Mouse (Mus musculus) heart, adult 8-10 months (tissue): ENCODE measurements around the gene Mrtfa. TPM values are rescaled to one million over a fixed set of nuclear protein-coding genes. Genes with fewer than 3 reads are reported as not detected.

ENCODE experiments used
- DNase-seq: peaks from one replicate; pipeline ENCODE4 v3.0.0; 2022; ENCODE audit warnings: low spot score
- total RNA-seq, 4 experiments: library from RNA; stranded (reverse); gene quantifications; 2 replicates each; pipeline ENCODE4 v1.2.4; 2022

The Mrtfa gene
- total RNA-seq, 4 experiments from 2014 or later, result 5.4 to 7.4 (median 6.7) TPM

DNA sequence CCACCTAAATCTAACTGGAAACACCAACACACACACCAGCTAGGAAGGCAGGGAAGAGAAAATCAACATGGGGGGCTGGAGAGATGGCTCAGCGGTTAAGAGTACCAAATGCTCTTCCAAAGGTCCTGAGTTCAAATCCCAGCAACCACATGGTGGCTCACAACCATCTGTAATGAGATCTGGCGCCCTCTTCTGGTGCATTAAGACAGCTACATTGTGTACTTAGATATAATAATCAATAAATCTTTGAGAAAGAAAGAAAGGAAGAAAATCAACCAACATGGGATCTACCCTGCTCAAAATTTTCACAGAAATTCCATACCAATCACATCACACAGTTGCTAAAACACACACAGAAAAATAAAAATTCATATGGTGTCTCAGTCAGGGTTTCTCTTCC lies 34.1 kb downstream of the Mrtfa start:
- DNase-seq, result no peak

DNA sequence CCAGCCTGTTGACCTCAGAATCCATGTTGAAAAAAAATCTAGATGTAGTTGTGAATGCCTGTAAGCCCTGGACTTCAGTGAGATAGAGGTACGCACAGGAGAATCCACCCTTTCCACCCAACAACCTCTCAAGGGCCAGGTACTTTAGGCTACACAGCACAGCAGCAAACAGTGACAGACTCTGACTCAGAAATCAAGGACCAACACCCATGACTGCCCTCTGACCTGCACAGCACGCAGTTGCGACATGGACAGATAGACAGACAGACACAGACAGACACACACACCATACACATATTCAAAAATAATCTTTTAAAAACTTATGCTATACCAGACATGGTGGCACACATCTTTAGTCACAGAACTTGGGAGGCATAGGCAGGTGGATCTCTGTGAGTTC lies 34.7 kb downstream of the Mrtfa start:
- no peak for DNase-seq

DNA sequence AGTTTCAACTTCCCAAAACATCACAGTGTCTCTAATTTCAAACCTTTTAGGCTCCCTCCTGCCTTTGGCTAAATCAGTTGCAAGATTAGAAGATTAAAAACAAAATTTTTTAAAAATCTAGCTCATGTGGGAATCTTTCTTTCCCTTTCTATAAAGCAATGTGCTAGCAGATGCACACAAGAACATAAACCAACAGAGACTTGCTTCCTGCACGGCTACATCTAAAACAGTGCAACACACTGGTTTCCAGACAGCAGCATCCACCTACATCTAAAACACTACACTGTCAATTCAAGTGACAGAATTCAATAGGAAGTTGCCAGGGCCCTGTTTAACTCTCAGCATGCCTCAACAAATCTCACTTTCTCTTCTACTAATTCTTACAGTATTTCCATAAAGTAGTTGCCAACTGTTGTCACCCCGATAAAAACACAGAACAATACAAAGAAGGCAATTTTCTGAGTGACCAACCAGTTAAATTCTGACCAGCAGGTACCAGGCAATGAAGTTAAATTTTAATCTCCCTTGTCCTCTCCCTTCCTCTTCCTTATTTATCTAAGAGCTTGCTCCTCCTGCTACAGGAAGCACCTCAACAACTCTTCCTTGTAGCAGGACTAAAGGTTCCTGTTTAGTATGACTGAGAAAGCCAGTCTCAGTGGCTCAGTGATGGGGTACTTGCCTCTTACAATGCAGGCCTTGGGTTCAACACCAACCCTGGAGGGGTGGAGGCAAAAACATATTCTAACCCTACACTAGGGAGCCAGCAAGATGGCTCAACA lies 35.5 kb downstream of the Mrtfa start:
- no peak for DNase-seq

DNA sequence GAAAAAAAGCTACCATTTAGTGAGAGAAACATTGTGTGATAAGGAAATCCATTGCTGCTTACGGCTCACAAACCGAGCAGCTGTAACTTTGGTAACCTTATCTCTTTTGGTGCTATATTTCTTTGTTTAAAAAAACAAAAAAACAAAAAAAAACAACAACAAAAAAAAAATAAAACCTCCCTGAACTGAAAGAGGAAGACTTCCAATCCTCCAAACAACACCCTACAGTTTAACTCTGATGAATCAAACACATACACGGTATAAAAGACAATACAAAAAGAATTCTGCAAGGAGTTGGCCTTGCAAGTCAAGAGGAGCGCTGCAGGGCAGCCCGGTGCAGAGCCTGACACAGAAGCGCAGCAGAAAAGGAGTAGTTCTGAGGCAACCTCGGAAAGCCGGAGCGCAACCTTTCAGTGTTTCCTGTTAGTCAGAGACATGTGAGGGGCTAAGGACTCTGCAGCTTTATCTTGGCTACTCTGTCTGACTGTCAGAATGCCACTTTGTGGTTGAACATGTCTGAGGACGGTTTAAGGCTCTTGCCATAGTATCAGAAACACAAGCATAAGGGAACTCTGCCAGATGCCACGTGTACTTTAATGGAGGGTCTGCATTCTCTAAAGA lies 48.5 kb downstream of the Mrtfa start:
- no peak for DNase-seq

DNA sequence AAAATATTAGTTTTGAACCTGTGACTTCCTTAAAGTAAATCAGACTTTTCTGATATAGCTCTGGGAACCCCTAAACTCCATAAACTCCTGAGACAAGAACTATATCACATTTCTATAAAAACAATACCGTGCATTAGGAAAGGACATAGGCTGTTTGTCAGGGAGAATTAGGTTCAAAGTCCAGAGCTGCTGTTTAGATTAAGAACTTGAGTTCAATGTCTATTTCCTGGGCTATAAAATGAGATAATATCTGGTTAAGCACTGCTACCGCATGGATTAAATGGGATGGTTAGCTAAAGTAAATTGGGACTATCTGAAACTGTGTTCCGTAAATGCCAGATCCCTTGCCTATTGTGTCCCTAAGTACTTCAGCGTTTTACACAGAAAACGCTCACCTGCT lies 50.6 kb downstream of the Mrtfa start:
- no peak for DNase-seq

DNA sequence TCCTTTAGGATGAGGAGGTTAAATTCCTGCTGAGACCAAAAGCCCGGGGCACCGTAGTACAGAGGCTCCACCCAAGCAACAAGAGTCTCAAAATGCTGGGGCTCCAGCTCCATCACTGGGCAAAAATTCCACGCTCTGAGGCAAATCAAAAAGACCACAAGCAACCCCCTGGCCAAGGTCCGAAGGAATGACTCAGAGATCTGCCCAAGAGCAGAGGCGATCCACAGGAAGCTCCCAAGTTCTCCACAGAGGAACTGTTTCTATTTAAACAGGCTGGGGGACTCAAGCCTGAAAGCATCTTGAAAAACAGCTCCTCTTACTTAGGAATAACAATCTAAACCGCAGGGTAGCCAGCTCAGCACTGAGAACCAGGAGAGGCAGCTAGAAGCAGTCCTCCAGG lies 53.3 kb downstream of the Mrtfa start:
- peak; percentile 26 for DNase-seq

DNA sequence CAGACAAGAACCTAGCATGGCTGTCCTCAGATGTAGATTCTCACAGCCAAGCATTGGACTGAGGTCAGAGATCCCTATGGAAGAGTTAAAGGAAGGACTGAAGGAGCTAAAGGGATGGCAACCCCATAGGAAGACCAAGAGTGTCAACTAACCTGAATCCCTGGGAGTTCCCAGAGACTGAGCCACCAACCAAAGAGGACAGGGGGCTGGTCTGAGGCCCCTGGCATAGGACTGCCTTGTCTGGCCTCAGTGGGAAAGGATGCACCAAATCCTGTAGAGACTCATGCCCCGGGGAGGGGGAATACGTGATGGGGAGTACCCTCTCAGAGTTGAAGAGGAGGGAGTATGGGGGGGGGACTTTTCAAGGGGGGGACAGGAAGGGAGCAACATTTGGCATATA lies 56.8 kb downstream of the Mrtfa start:
- DNase-seq, result no peak

DNA sequence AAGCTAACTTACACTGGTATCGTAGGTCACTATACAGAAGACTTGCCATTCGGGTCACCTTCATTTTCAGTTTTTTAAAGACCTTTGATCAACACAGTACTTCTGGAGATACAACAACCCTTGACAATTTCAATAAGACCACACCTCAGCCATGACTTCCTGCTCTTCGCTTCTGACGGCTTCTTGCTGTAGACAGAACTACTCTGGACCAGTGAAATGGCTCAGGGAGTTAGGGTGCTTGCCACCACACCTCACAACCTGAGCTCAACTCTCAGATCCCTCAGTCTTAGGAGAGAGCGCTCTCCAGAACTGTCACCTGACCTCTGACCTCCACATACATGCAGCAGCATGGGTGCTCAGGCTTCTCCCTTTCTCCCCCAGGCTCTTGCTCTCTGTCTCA lies 59.4 kb downstream of the Mrtfa start:
- DNase-seq, result no peak

DNA sequence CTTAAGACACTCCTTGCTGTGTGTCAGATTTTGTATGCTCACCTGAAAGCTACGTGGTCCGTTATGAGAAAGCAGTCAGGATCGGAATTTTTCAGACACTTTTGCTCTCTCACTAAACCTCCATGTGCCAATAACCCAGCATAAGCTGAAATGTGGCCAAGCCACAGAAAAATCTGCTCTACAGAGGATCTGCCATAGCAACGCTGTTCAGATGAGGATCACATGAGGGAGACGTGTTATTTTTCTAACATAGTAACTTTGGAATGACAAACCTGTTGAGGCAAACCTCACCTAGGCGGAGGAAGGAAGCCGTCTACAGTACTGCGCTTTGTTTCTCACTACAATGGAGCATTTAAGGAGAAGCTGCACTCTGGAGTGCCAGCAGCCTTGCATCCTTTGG lies 60.6 kb downstream of the Mrtfa start:
- DNase-seq, result no peak

DNA sequence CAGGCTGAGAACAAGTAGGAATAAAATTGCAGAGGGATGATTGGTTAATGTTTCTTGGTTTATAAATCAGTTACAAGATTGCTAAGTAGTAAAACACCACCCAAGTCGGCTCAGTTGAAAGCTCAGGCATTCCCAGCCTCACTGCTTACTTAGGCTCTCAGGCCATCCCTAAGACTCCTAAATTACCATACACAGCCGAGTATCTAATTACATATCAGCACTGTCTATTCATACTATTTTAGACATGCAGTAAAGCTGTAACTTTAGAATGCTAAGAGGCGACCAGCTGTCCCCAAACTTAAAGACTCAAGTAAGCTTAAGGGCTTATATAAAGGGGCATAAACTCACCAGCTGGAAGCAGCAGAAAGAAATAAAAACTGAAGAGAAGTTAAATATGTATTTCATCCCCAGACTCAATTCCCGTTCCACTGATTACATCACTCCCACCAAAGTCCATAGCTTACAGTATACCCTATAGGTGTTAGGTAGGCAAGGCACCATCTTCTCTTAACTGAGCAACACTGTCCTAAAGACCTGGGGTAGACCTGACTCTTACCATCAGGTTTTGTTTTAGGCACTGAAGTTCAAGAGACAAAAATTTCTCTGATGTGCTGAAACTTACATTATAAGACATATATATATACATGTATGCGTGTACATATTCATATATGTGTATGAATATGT lies 62.3 kb downstream of the Mrtfa start:
- no peak for DNase-seq

DNA sequence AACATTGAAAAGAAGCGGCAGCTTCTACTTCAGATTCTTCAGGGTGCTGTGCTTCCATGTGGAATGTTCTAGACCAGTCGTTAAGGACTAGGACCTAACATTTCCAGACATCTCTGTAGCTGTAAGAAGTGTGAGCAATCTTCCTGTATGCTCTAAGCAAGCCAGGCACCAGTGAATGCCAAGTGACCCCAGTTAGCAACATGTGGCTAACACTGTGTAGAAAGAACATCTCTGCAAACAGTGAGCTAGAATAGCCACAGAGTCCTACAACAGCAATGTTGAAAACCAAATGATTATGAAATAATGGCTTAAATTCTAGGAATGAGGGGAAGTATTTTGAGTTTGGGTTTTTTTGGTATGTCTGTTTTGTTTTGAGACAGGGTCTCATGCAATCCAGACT lies 66.3 kb downstream of the Mrtfa start:
- DNase-seq, result no peak

DNA sequence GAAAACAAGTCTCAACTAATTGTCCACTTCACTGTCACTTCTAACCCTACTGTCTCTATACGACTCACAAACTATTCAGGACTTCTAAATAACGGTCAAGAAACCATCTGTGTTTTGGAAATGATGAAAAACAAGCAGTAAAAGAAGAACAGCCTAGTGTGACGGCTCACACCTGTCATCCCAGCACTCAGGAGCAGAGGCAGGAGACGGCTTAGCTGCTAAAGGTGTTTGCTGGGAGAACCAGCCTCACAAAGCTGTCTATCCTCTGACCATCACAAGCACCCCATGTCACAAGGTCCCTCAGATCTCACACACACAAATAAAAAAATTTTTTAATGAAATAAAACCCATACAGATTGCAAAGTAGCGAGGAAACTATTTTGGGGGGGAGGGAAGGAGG lies 67.4 kb downstream of the Mrtfa start:
- DNase-seq, result no peak

DNA sequence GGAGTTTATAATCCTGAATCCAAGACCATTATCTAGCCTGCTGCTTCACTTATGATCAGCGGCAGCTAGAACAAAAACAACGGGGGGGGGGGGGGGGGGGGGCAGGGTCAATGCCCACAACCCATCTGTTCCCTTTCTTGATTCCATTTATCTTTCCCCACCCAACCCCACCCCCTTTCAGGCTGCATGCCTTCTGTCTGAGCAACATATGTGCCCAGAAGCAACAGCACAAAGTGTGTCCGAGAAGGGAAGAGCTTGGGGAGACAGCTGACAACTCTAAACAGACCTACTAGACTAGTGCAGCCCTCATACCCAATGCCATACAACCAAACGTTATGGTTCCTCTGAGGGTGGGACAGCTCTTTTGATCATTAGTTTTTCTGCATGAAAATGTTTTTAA lies 68.0 kb downstream of the Mrtfa start:
- DNase-seq, result no peak

DNA sequence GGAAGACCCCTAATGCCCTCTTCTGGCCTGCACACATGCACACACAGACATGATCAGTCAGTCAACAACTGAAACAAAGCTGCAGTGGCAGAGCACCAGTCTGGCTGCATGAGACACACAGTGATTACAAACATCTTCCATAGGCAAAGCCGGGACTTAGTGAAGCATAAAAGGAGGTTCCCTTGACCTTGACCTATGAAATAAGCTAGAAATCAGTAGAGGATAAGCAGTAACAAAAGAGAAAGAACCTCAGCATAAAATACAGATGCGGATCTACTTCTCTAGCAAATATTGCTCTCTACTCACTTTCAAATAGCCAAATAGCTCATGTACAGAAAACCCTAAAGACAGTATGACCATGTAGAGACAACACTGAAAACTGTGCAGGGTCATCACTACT lies 68.5 kb downstream of the Mrtfa start:
- DNase-seq, result no peak

DNA sequence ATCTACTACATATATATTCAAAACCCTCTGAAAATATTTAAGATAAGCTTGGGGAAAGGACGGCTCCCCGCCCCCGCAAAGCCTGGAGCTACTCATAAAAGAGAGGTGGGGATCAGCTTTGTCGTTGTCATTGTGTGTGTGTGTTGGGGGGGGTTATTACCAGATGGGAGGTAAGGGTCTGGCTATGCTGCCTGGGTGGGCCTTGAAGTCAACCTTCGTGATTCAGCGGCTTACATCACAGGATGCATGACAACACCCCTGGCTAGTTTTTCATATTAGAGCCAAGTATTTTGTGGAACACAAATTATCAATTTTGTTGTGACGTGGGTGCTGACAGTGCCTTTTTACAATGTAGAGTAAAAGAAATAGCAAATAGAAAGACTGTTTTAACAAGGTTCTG lies 69.6 kb downstream of the Mrtfa start:
- no peak for DNase-seq

DNA sequence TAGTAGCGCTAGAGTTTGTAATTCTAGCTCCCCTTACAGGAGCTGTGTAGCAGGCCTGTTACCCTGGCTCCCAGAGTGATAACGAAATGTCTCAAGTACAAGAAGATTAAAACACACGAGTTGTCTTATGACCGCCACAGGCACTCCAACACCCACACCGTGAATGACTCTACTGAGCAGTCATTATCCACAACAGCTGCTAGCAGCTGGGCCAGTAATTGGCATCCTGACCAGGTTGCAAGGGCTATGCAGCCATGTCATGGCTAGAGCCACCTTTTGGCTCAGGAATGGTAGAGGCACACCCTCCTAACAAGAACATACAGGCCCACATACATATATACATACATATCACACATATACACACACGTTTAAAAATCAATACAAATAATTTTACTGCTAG lies 70.4 kb downstream of the Mrtfa start:
- DNase-seq, result peak; percentile 35

DNA sequence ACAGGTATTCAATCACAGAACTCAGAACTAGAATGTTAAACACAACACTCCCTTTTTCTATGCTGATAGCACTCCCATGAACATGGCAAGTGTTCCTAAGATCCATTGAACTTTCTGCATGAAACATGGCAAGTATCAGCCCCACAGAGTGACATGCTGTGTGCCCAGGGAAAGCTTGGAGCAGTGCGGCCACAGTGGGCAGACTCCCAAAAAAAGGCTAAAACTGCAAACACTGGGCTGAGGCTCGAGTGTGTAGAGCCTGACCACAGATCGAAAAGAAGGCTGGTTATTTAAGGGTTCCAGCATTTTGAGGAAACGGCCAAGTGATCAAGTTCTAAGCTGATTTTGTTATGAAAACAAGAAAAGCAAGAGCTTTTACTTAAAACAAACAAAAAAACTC lies 72.3 kb downstream of the Mrtfa start:
- DNase-seq, result no peak

DNA sequence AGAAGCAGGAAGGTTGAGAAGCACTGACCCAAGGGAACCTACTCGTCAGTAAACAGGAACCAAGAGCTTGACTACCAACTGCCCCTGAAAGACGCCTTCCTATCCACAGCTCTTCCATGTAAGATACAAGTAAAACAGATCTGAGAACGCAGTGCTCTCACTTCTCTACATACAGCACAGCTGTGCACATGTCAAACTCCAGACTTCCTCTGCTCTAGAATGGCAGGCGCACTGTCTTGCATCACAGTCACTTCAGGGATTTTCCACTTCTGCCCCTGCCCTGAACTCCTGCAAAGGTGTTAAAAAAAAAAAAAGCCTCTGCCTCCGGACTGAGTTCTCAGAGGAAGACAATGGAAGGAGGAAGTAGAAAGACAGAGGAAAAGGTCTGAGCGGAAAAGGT lies 78.0 kb downstream of the Mrtfa start:
- DNase-seq, result no peak

DNA sequence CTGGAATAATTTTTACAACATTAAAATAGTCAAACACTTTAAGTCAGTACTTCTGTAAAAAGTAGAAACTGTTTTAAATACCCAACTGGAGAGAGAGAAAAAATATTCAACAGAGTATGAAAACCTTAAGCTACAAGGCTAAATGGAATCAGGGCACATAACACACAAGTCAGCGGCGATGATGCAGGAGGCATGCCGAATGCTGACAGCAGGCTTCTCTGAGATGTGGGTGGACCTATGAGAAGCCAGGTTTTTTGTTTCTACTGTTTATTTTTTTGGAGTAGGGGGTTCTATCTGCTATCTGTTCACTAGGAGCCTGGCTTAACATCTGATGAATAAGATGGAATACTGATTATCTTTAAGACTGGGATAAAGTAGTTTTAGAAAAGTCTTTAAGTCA lies 80.2 kb downstream of the Mrtfa start:
- DNase-seq, result no peak

DNA sequence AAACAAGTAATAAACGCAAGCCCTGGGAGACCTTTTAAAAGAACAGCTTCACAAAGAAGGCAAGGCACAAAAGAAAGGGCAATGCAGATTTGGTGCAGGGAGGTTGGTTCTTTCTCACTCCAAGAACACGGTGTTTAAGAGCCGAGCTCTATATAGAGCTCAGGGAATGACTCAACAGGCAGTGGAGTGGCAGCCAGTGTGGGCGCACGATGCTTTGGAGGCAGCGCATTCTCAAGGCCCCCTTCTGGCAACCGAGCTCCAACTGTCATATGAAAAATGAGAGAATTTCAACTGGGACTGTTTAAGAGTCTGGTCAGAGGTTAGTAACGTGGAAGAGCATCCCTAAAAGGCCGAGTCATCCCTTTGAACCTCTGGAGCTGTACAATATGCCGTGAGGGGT lies 84.6 kb downstream of the Mrtfa start:
- no peak for DNase-seq

DNA sequence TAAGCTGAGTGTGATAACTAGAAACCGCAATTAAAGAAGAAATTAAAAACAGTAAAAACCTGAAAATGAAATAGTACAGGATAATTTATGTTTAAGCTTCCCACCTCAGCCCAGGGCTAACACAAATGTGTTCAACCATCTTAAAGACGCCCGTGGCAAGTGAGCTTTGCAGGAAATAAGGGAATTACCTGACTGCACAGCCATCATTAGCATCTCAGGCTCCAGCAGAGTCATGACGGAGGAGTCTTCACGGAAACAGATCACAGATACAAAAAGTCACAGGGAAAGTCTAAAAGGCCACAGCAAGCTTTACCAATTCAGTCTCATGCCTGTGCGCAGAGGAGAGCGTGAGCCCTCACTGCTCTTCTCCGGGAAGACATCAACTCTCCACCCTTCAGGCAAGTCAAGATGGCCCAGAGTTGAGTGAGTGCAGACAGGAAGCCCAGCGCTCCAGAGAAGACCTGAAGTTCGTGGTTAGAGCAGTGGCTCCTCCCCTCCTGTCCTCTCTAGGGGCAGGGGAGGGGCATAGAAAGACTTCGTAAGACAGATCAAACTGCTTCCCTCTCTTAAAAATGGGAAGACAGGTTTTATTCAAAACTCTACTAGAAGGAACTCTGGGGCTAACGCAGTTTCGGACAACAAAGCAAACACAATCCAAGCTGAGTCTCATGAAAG lies 85.8 kb downstream of the Mrtfa start:
- peak; percentile 58 for DNase-seq

DNA sequence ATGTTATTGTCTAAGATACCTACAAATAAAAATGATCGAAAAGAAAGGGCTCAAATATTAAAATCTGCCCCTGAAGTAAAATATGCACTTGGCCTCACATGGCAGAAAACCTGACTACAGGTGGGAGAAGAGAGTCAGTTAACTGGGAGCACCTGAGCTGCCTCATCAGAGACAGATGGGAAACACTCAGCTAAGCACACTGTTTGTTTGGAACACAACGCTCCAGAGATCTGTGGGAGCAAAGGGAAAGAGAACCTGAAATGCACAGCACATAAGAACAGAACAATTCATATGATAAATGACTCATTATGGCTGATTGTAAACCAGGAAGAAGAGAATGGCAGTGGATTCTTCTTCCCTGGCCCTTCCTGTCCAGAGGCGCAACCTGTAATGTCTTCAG lies 87.1 kb downstream of the Mrtfa start:
- no peak for DNase-seq
